Mouse (Mus musculus) brain, embryonic 14.5 days (tissue): ENCODE measurements at regions not wholly inside any gene's neighbourhood (a gene's known extent, or its start where the extent isn't known, plus 50 kb on each side); places are given as distances from the start of the nearest gene placed in this dataset.
A peak's percentile ranks its signal among the peaks of the same experiment; 100 is the strongest.

ENCODE experiments used
- DNase-seq: peaks from one replicate; pipeline ENCODE4 v3.0.0-alpha.2; 2011; ENCODE audit warnings: low read depth
- CTCF ChIP-seq: fragments of 200-500 bp; IDR thresholded peaks from 2 replicates; pipeline ENCODE4 v1.5.1; 2012; ENCODE audit warnings: inconsistent platforms, mild to moderate bottlenecking, moderate library complexity, borderline replicate concordance; ENCODE audit not compliant: insufficient read depth, insufficient read length; ENCODE audit errors: extremely low read depth
- POLR2A ChIP-seq: fragments of 200-500 bp; IDR thresholded peaks from 2 replicates; pipeline ENCODE4 v1.6.1; 2012; ENCODE audit warnings: mild to moderate bottlenecking, inconsistent platforms, borderline replicate concordance; ENCODE audit not compliant: poor library complexity, insufficient read depth, insufficient read length, severe bottlenecking; ENCODE audit errors: extremely low read depth

DNA sequence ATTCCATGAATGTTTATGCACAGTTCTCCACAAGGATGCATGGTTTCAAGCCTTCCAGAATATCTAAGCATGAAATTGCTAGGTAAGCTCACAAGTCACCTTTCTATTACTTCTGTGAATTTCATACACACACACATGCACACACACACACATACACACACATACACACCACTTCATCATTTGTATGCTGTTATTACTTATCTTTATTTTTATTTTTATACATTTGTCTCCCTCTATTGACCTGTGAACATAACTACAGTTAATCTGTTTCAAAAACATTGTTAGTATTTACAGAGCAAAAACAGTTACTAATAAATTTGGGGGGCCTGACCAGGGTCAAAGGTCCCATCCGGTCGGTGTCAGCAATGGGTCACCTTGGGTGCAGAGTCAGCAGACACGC lies 212.6 kb upstream of the Depdc1a start:
- TF ChIP-seq CTCF, result no peak
- TF ChIP-seq POLR2A, result no peak
- DNase-seq, result peak; percentile 5

DNA sequence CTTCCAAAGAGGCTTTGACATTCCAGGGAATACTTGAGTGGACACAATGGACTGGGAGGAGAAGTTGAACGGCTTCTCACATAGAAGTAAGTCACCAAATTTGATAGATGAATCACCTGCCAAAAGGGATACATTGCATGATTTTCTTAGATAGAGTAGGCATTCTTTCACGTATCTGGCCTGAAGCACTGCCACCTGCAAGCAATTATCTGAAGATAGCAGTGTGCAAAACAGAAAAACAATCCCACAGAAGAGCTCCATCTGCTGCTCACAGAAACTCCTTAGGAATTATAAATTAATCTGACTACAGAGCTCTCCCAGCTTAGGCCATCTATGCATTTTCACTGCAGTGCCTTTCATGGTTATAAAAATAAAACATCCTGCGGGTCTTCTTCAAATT lies 177.8 kb upstream of the Depdc1a start:
- peak; percentile 51 for DNase-seq
- TF ChIP-seq CTCF (no peak), POLR2A (no peak)

DNA sequence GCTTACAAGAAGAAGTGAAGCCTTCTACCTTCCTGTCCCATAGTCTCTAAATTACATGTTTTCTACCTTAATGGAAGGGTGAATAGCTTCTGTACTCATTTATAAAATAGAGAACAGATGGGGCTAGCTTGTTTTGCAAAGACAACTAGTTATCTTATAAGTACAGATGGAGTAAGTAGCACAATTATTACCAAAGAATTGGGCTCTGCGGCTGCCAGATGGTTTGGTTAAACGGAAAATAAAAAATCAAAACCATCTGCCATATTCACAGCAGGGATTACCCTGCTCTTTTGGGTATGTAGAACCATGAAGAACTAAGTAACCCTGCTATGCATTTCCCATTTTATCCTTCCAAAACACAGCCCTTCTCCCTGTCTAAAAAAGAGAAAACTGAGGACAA lies 147.2 kb upstream of the Depdc1a start:
- peak; percentile 22 for DNase-seq
- no peak for TF ChIP-seq CTCF
- no peak for TF ChIP-seq POLR2A

DNA sequence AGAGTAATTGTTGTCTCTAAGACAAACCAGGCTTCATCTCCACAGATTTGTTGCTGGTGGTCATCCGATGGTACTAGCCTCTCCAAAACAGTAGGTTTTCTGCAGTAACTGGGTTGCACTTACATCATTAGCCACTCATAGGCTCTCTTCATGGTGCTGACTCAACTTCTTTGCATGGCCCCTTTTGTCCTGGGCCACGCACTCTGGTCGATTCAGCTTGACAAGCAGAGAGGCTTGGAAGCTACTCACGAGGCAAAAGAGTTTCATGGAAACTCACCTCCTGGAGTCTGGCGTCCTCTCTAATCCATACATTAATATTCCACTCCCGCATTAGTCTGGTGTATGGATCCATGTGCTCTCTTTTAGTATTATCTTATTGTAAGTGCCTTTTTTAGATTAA lies 141.5 kb upstream of the Depdc1a start:
- TF ChIP-seq POLR2A, result no peak
- no peak for TF ChIP-seq CTCF

DNA sequence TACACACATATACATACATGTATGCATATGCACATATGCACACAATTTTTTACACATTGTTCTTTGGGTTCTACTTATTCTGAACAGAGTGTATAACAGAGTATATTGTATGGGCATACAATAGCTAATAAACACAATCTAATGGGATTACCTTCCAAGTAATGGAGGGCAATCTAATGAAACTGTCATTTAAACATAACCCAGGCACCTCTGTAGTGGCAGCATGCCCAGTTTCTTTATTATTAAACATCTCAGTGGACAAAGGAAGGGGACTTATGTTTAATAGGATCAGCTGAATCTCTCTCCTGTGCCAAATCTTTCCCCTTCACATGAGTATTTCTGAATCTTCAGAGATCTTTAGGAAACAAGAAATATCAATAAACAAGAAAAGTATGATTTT lies 122.1 kb upstream of the Depdc1a start:
- TF ChIP-seq CTCF, result no peak
- TF ChIP-seq POLR2A, result no peak
- DNase-seq, result peak; percentile 21

More for the DNA sequence above, 141.5 kb upstream of the Depdc1a start:
- no peak for DNase-seq
